ENCODE assay signal across 22 mouse cellular contexts in the genomic region with DNA sequence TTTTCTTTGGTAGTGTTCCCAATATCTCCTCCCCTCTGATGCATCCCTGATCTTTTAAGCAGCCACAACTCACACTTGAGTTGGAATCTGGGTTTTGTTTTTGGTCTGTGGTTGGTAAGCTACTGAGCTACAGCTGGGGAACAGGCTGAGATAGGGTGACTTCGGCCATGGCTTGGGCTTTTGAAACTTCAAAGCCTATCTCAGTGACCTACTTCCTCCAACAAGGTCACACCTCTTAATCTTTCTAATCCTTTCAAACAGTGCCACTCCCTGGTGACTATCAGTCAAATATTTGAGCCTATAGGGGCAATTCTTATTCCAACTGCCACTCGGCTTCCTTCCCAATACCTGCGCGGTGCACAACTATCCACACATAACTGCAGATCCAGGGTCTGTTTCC. TPM values are rescaled to one million over a fixed set of nuclear protein-coding genes. Genes with fewer than 3 reads are reported as not detected.
DNase-seq lines count a peak whose midpoint lies in the region; ATAC-seq and TF ChIP-seq lines count a peak whose summit lies in the region.
"Had no signal": no experiment of that assay in that cellular context is flagged by ENCODE, and none has a peak within 500 bp of the region (broad histone marks: within the 10 kb centered on the region; RNA-seq: fewer than 3 reads in every experiment).

No protein-coding gene starts in this region.

- peaks cover 5% of the 10 kb centered on the region; the same call in 1 of the 2 replicates for H3K79me2 ChIP-seq in MEL (ENCODE audit: control insufficient read depth, insufficient read depth, low read length, poor library complexity)

- H3K27ac ChIP-seq in midbrain, embryonic 11.5 days (ENCODE audit: low read depth, low read length): no peak overlapping the region
- H3K27ac ChIP-seq in midbrain, embryonic 14.5 days (replicated peaks; ENCODE audit: low read depth, low read length): no peak overlapping the region
- no peak overlapping the region for H3K27ac ChIP-seq in MEL (ENCODE audit: control insufficient read depth, low read depth, low read length)
- no peak overlapping the region for H3K27ac ChIP-seq in stomach, postnatal 0 days (replicated peaks)
- H3K27ac ChIP-seq in liver, postnatal 0 days (ENCODE audit: low read depth): no peak overlapping the region
- H3K27ac ChIP-seq: embryonic facial prominence, embryonic 10.5 days; embryonic facial prominence, embryonic 12.5 days; forebrain, embryonic 13.5 days; forebrain, embryonic 15.5 days had no signal

- no peaks in the 10 kb centered on the region for H3K27me3 ChIP-seq in midbrain, embryonic 11.5 days (ENCODE audit: control insufficient read depth, insufficient read depth, low read length)
- H3K27me3 ChIP-seq in midbrain, embryonic 14.5 days (ENCODE audit: control insufficient read depth, insufficient read depth, low read length): no peaks in the 10 kb centered on the region
- H3K27me3 ChIP-seq in MEL (ENCODE audit: control insufficient read depth in 1 of 2, insufficient read depth in 2 of 2, low read length in 2 of 2): no peaks in the 10 kb centered on the region
- H3K27me3 ChIP-seq in stomach, postnatal 0 days (ENCODE audit: control insufficient read depth, insufficient read depth, low read length): no peaks in the 10 kb centered on the region
- H3K27me3 ChIP-seq in liver, postnatal 0 days (ENCODE audit: insufficient read depth, low read length): no peaks in the 10 kb centered on the region
- H3K27me3 ChIP-seq: embryonic facial prominence, embryonic 12.5 days; forebrain, embryonic 13.5 days; forebrain, embryonic 15.5 days had no signal

- no peak for TF ChIP-seq CTCF in MEL (IDR thresholded peaks at IDR 0.05 in 2 of 3, conservative IDR thresholded peaks at IDR 0.05 in 1 of 3; ENCODE audit: control insufficient read depth in 1 of 3, insufficient read depth in 1 of 3, low read depth in 2 of 3, low read length in 3 of 3, poor library complexity in 1 of 3, severe bottlenecking in 1 of 3)
- 0 out of 2 replicates have a peak, but pooled peaks have one; percentile 3 for TF ChIP-seq CTCF in stomach, postnatal 0 days (IDR thresholded peaks at IDR 0.05; ENCODE audit: low read depth)
- no peak for TF ChIP-seq CTCF in liver, postnatal 0 days (IDR thresholded peaks at IDR 0.05; ENCODE audit: low read depth)

- H3K4me2 ChIP-seq in midbrain, embryonic 11.5 days: no peak overlapping the region
- H3K4me2 ChIP-seq in midbrain, embryonic 14.5 days (ENCODE audit: low read length): no peak overlapping the region
- H3K4me2 ChIP-seq in stomach, postnatal 0 days (replicated peaks; ENCODE audit: low read depth): no peak overlapping the region
- no peak overlapping the region for H3K4me2 ChIP-seq in liver, postnatal 0 days (ENCODE audit: low read depth, low read length)
- H3K4me2 ChIP-seq: embryonic facial prominence, embryonic 12.5 days; forebrain, embryonic 13.5 days; forebrain, embryonic 15.5 days had no signal

- TF ChIP-seq POLR2A in MEL (IDR thresholded peaks at IDR 0.05; ENCODE audit: control insufficient read depth in 1 of 2, insufficient read depth in 1 of 2, low read depth in 1 of 2, low read length in 2 of 2, poor library complexity in 1 of 2): no peak

- ATAC-seq in midbrain, embryonic 11.5 days (ENCODE audit: low FRiP score): no peak
- ATAC-seq in midbrain, embryonic 14.5 days (ENCODE audit: low FRiP score, low TSS enrichment): no peak
- 0 out of 2 replicates have a peak, but pooled peaks have one; percentile 33 for ATAC-seq in stomach, postnatal 0 days (ENCODE audit: low FRiP score, low TSS enrichment)
- ATAC-seq in liver, postnatal 0 days: no peak
- ATAC-seq in activated CD4-positive, CD25-positive, alpha-beta regulatory T cell, adult 4 months: no peak
- ATAC-seq: forebrain, embryonic 13.5 days; forebrain, embryonic 15.5 days; forebrain, postnatal 0 days had no signal

- 92% methylated on average over 4 of the region's 4 CpGs for WGBS in midbrain, embryonic 11.5 days
- WGBS in midbrain, embryonic 14.5 days: 91% methylated on average over 4 of the region's 4 CpGs
- 67% methylated on average over 4 of the region's 4 CpGs for WGBS in stomach, postnatal 0 days
- WGBS in liver, postnatal 0 days (ENCODE audit: insufficient replicate concordance): 89% methylated on average over 4 of the region's 4 CpGs

- no peak overlapping the region for H3K9ac ChIP-seq in midbrain, embryonic 11.5 days (ENCODE audit: low read length)
- H3K9ac ChIP-seq in midbrain, embryonic 14.5 days (replicated peaks; ENCODE audit: low read length): no peak overlapping the region
- no peak overlapping the region for H3K9ac ChIP-seq in MEL (ENCODE audit: control insufficient read depth, low read depth, low read length, poor library complexity, severe bottlenecking)
- no peak overlapping the region for H3K9ac ChIP-seq in stomach, postnatal 0 days (ENCODE audit: low read length)
- H3K9ac ChIP-seq in liver, postnatal 0 days (replicated peaks): no peak overlapping the region
- H3K9ac ChIP-seq: embryonic facial prominence, embryonic 12.5 days; forebrain, embryonic 13.5 days; forebrain, embryonic 15.5 days; forebrain, postnatal 0 days had no signal

- H3K9me3 ChIP-seq in midbrain, embryonic 11.5 days (ENCODE audit: control insufficient read depth, low read length): no peaks in the 10 kb centered on the region; the same call in 1 of the 2 replicates
- peaks cover 4% of the 10 kb centered on the region; the same call in 1 of the 2 replicates for H3K9me3 ChIP-seq in midbrain, embryonic 14.5 days (ENCODE audit: control insufficient read depth, low read length)
- H3K9me3 ChIP-seq in MEL (replicated peaks; ENCODE audit: insufficient read depth, low read length): no peaks in the 10 kb centered on the region
- peaks cover 4% of the 10 kb centered on the region; the same call in 1 of the 2 replicates for H3K9me3 ChIP-seq in stomach, postnatal 0 days (ENCODE audit: control insufficient read depth, low read length)
- H3K9me3 ChIP-seq in liver, postnatal 0 days (ENCODE audit: low read length): peaks cover 20% of the 10 kb centered on the region
- H3K9me3 ChIP-seq: forebrain, embryonic 15.5 days; G1E had no signal

- TF ChIP-seq EP300 in MEL (IDR thresholded peaks at IDR 0.05; ENCODE audit: low read depth in 1 of 2, low read length in 2 of 2): no peak
- no peak for TF ChIP-seq EP300 in stomach, postnatal 0 days (optimal IDR thresholded peaks at IDR 0.05)
- no peak for TF ChIP-seq EP300 in liver, postnatal 0 days (IDR thresholded peaks at IDR 0.05; ENCODE audit: low read depth)

- peak; percentile 5; the same call in 1 of the 2 replicates for TF ChIP-seq RAD21 in MEL (IDR thresholded peaks at IDR 0.05; ENCODE audit: low read depth, low read length)

- H3K4me1 ChIP-seq in midbrain, embryonic 11.5 days (ENCODE audit: control insufficient read depth, insufficient read depth, low read length): no peaks in the 10 kb centered on the region
- no peaks in the 10 kb centered on the region for H3K4me1 ChIP-seq in midbrain, embryonic 14.5 days (ENCODE audit: control insufficient read depth, insufficient read depth, low read length)
- no peaks in the 10 kb centered on the region for H3K4me1 ChIP-seq in MEL (ENCODE audit: control insufficient read depth in 1 of 2, insufficient read depth in 2 of 2, low read length in 2 of 2)
- H3K4me1 ChIP-seq in stomach, postnatal 0 days (replicated peaks; ENCODE audit: control insufficient read depth, insufficient read depth): no peaks in the 10 kb centered on the region
- no peaks in the 10 kb centered on the region for H3K4me1 ChIP-seq in liver, postnatal 0 days (ENCODE audit: insufficient read depth)
- H3K4me1 ChIP-seq: embryonic facial prominence, embryonic 10.5 days; embryonic facial prominence, embryonic 12.5 days; forebrain, embryonic 13.5 days; forebrain, embryonic 15.5 days had no signal

- DNase-seq in midbrain, embryonic 11.5 days (ENCODE audit: low spot score, missing footprints): peak; percentile 67
- DNase-seq in midbrain, embryonic 14.5 days: no peak
- DNase-seq in MEL (ENCODE audit: low read depth, low spot score) (peak; percentile 23), ZHBTc4 (ENCODE audit: low read depth, low spot score) (peak; percentile 43)
- DNase-seq in stomach, postnatal 0 days (ENCODE audit: low spot score): no peak
- DNase-seq in liver, postnatal 0 days: no peak
- no peak for DNase-seq in natural killer cell, adult 2 months (ENCODE audit: low spot score in 2 of 2)
- DNase-seq: adrenal gland, adult 8-10 months; adrenal gland, postnatal 14 days; adrenal gland, postnatal 36 days; cerebellum, adult 11-12 months; cerebellum, adult 2 months; cerebellum, adult 9-10 months; cerebellum, postnatal 10 days; cerebellum, postnatal 25 days; forebrain, postnatal 0 days had no signal

- H3K36me3 ChIP-seq in midbrain, embryonic 11.5 days (ENCODE audit: control insufficient read depth, insufficient read depth, low read length): peaks cover 17% of the 10 kb centered on the region; the same call in 1 of the 2 replicates
- H3K36me3 ChIP-seq in midbrain, embryonic 14.5 days (ENCODE audit: control insufficient read depth, insufficient read depth, low read length): peaks cover 50% of the 10 kb centered on the region
- peaks cover 0 to 1% of the 10 kb centered on the region in 2 experiments; a peak in 1 of 4 replicates for H3K36me3 ChIP-seq in MEL (ENCODE audit: control insufficient read depth in 1 of 2, insufficient read depth in 2 of 2, low read length in 2 of 2)
- H3K36me3 ChIP-seq in stomach, postnatal 0 days (ENCODE audit: control insufficient read depth, insufficient read depth, low read length): 0 out of 2 replicates have a peak, but pooled peaks cover 3% of the 10 kb centered on the region
- peaks cover 30% of the 10 kb centered on the region for H3K36me3 ChIP-seq in liver, postnatal 0 days (replicated peaks; ENCODE audit: insufficient read depth, low read length)

- H3K4me3 ChIP-seq in midbrain, embryonic 11.5 days (ENCODE audit: low read depth, low read length): no peak overlapping the region
- H3K4me3 ChIP-seq in midbrain, embryonic 14.5 days (replicated peaks; ENCODE audit: low read depth, low read length): no peak overlapping the region
- H3K4me3 ChIP-seq in MEL (ENCODE audit: control insufficient read depth in 1 of 2, insufficient read depth in 1 of 2, low read depth in 2 of 2, low read length in 2 of 2): no peak overlapping the region
- no peak overlapping the region for H3K4me3 ChIP-seq in stomach, postnatal 0 days (ENCODE audit: low read depth, low read length)
- H3K4me3 ChIP-seq in liver, postnatal 0 days (ENCODE audit: low read depth, low read length): no peak overlapping the region
- H3K4me3 ChIP-seq: embryonic facial prominence, embryonic 10.5 days; embryonic facial prominence, embryonic 12.5 days; forebrain, embryonic 13.5 days; forebrain, embryonic 15.5 days had no signal

RNA-seq across cellular contexts. Expression of gene Cox7a2l, which starts 17.4 kb away (rescaled TPM):
- 174 and 182 TPM in 2 replicates for polyA plus RNA-seq in midbrain, embryonic 11.5 days (2014; fragmentation: Nextera tagmentation; extraction: Ambion mirVana)
- 196 and 203 TPM in 2 replicates for polyA plus RNA-seq in midbrain, embryonic 14.5 days (2014; fragmentation: Nextera tagmentation; extraction: Ambion mirVana)
- total RNA-seq in MEL (2012; rRNA removed): 203 and 206 TPM in 2 replicates
- polyA plus RNA-seq in MEL (2012; ENCODE audit: insufficient read depth in 1 of 2, insufficient read length in 2 of 2, low read depth in 1 of 2, low replicate concordance in 2 of 2, missing spikeins in 1 of 2): 100 to 1,000 TPM in 1 of 2 experiments, not detected in 1; 206 TPM
- 163 and 183 TPM in 2 replicates for polyA plus RNA-seq in stomach, postnatal 0 days (2015; fragmentation: Nextera tagmentation; extraction: Ambion mirVana)
- polyA plus RNA-seq in liver, postnatal 0 days (2015; fragmentation: Nextera tagmentation; extraction: Ambion mirVana): 112 and 119 TPM in 2 replicates
- 100 to 1,000 TPM; 513 to 559 TPM for polyA plus RNA-seq in activated CD4-positive, CD25-positive, alpha-beta regulatory T cell, adult 4 months (2017; shearing (Covaris generic))

Comparison
In these comparisons a context has a peak if more than half of its experiments do, and no peak if none do; other contexts are left out.
1. DNase-seq: peak in midbrain, embryonic 11.5 days (single experiment), MEL (single experiment) and ZHBTc4 (single experiment); none in midbrain, embryonic 14.5 days (single experiment), stomach, postnatal 0 days (single experiment), liver, postnatal 0 days (single experiment) and natural killer cell, adult 2 months (0 of 2).